In genomic region chr8:94314069-94314468, GRCm38 (mm10) we compare ENCODE assay signal across 26 mouse cellular contexts. TPM values are rescaled to one million over a fixed set of nuclear protein-coding genes. Genes with fewer than 3 reads are reported as not detected.
"Had no signal": no experiment of that assay in that cellular context is flagged by ENCODE, and none has a peak within 500 bp of the region (broad histone marks: within the 10 kb centered on the region; RNA-seq: fewer than 3 reads in every experiment).

No protein-coding gene starts in this region.

- H3K9ac ChIP-seq: heart, embryonic 13.5 days; heart, embryonic 15.5 days; hindbrain, embryonic 13.5 days; hindbrain, embryonic 15.5 days; limb, embryonic 12.5 days; liver, embryonic 13.5 days had no signal

- H3K27me3 ChIP-seq: heart, embryonic 13.5 days; heart, embryonic 15.5 days; hindbrain, embryonic 13.5 days; hindbrain, embryonic 15.5 days; limb, embryonic 12.5 days; liver, embryonic 13.5 days had no signal

- H3K27ac ChIP-seq: gastrocnemius, adult 2 months; heart, embryonic 13.5 days; heart, embryonic 15.5 days; hindbrain, embryonic 13.5 days; hindbrain, embryonic 15.5 days; hindbrain, postnatal 0 days; layer of hippocampus, adult 2 months; left cerebral cortex, adult 2 months; limb, embryonic 10.5 days; limb, embryonic 12.5 days; liver, embryonic 13.5 days had no signal

- H3K4me3 ChIP-seq: gastrocnemius, adult 2 months; heart, embryonic 13.5 days; heart, embryonic 15.5 days; hindbrain, embryonic 13.5 days; hindbrain, embryonic 15.5 days; layer of hippocampus, adult 2 months; left cerebral cortex, adult 2 months; limb, embryonic 10.5 days; limb, embryonic 12.5 days; liver, embryonic 13.5 days had no signal

- DNase-seq: gastrocnemius, postnatal 10 days; gastrocnemius, postnatal 25 days; heart, adult 18-20 months; heart, postnatal 14 days; heart, postnatal 36 days; kidney, adult 18-20 months; kidney, adult 8-10 months; kidney, postnatal 10 days; kidney, postnatal 25 days; kidney, postnatal 4 days; liver; liver, embryonic 13.5 days had no signal

- ATAC-seq: hindbrain, postnatal 0 days had no signal

- H3K9me3 ChIP-seq: heart, embryonic 13.5 days; heart, embryonic 15.5 days; hindbrain, embryonic 13.5 days; hindbrain, embryonic 15.5 days; limb, embryonic 10.5 days; limb, embryonic 12.5 days; liver, embryonic 13.5 days had no signal

- H3K4me1 ChIP-seq: heart, embryonic 15.5 days; hindbrain, embryonic 13.5 days; hindbrain, embryonic 15.5 days; limb, embryonic 10.5 days; limb, embryonic 12.5 days; liver, embryonic 13.5 days had no signal

- H3K4me2 ChIP-seq: heart, embryonic 11.5 days; heart, embryonic 13.5 days; heart, embryonic 15.5 days; hindbrain, embryonic 13.5 days; hindbrain, embryonic 15.5 days; limb, embryonic 12.5 days; liver, embryonic 11.5 days; liver, embryonic 13.5 days had no signal

RNA-seq across cellular contexts. Expression of gene Slc12a3, which starts 14.9 kb away (rescaled TPM):
- total RNA-seq: gastrocnemius, adult 2 months; gastrocnemius, postnatal 10 days; gastrocnemius, postnatal 25 days; granulocyte monocyte progenitor cell, adult 5-6 weeks; hematopoietic stem cell, adult 5-6 weeks had no signal
- polyA plus RNA-seq: heart, embryonic 13.5 days; limb, embryonic 10.5 days; limb, embryonic 12.5 days; liver, embryonic 11.5 days; liver, embryonic 13.5 days had no signal
